Mouse (Mus musculus) stomach, embryonic 16.5 days (tissue): ENCODE data around the gene Retsat. TPM values are rescaled to one million over a fixed set of nuclear protein-coding genes. Genes with fewer than 3 reads are reported as not detected.

Source experiments
- ATAC-seq: fragments of 200-750 bp; cut with Nextera tagmentation; 2 replicates; pipeline ENCODE4 v1.8.0; 2017; ENCODE audit warnings: moderate number of reproducible peaks, moderate TSS enrichment; ENCODE audit not compliant: insufficient read depth, low FRiP score
- H3K27ac ChIP-seq: fragments of 300-500 bp; sonication (generic); 2 replicates; pipeline ENCODE4 v1.5.1; 2014; ENCODE audit warnings: low read length
- H3K27me3 ChIP-seq: fragments of 300-500 bp; sonication (generic); 2 replicates; pipeline ENCODE4 v1.6.1; 2014; ENCODE audit warnings: low read length, control low read depth, mixed read lengths; ENCODE audit not compliant: control insufficient read depth, insufficient read depth
- H3K36me3 ChIP-seq: fragments of 300-500 bp; sonication (generic); 2 replicates; pipeline ENCODE4 v1.6.1; 2014; ENCODE audit warnings: low read length; ENCODE audit not compliant: control insufficient read depth, insufficient read depth
- H3K4me1 ChIP-seq: fragments of 300-500 bp; sonication (generic); 2 replicates; pipeline ENCODE4 v1.6.1; 2014; ENCODE audit warnings: low read length, control low read depth, mixed read lengths; ENCODE audit not compliant: control insufficient read depth, insufficient read depth
- H3K4me2 ChIP-seq: fragments of 300-500 bp; sonication (generic); 2 replicates; pipeline ENCODE4 v1.6.1; 2014; ENCODE audit warnings: low read depth, low read length, mixed read lengths
- H3K4me3 ChIP-seq: fragments of 300-500 bp; sonication (generic); replicated peaks from 2 replicates; pipeline ENCODE4 v1.5.1; 2014; ENCODE audit warnings: mild to moderate bottlenecking, low read length
- H3K9ac ChIP-seq: fragments of 300-500 bp; sonication (generic); 2 replicates; pipeline ENCODE4 v1.6.1; 2014; ENCODE audit warnings: low read length
- H3K9me3 ChIP-seq: fragments of 300-500 bp; sonication (generic); replicated peaks from 2 replicates; pipeline ENCODE4 v1.6.1; 2016; ENCODE audit warnings: low read length, control low read depth; ENCODE audit not compliant: control insufficient read depth
- WGBS: fragments of 180-500 bp; shearing (Covaris S2); extraction: QIAGEN DNeasy Blood & Tissue Kit; methylation state at CpG from one replicate; pipeline ENCODE4 v1.1.7; 2014; 5-methylcytosine and 5-hydroxymethylcytosine counted together
- polyA plus RNA-seq: library from polyadenylated mRNA; unstranded; fragments of >200 nt; fragmentation: Nextera tagmentation; extraction: Ambion mirVana; gene quantifications from 2 replicates; pipeline ENCODE4 v1.2.1, GENCODE M21; 2015

The Retsat gene
- polyA plus RNA-seq, 1 experiment from 2014 or later = 29.6 TPM

DNA sequence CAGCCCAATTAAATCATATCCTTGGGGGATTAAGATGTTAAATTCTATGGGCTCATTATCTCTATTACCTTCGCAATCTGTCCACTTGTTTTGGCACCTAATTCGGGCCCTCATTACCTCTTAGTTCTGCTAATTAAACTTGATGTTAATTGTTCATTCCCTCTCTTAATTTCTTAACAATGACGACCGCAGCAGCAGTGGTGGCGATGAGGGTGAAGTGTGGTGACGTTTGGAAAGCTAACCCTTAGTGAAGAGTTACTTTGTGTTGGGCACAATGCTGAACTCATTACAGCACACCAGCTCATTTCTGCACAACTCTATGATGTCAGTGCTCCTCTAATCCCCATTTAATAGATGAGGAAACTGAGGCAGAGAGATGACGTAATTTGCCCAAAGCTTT lies 47.1 kb downstream of the Retsat start:
- no peak overlapping the region for H3K4me3 ChIP-seq
- no peak overlapping the region for H3K27ac ChIP-seq
- no peak overlapping the region for H3K4me2 ChIP-seq
- H3K27me3 ChIP-seq = no peaks in the 10 kb centered on the region
- no peak for ATAC-seq
- no peak overlapping the region for H3K9ac ChIP-seq
- H3K36me3 ChIP-seq = no peaks in the 10 kb centered on the region
- H3K9me3 ChIP-seq = no peaks in the 10 kb centered on the region
- peaks cover 15% of the 10 kb centered on the region for H3K4me1 ChIP-seq
- WGBS = 89% methylated on average over 7 of the region's 7 CpGs

DNA sequence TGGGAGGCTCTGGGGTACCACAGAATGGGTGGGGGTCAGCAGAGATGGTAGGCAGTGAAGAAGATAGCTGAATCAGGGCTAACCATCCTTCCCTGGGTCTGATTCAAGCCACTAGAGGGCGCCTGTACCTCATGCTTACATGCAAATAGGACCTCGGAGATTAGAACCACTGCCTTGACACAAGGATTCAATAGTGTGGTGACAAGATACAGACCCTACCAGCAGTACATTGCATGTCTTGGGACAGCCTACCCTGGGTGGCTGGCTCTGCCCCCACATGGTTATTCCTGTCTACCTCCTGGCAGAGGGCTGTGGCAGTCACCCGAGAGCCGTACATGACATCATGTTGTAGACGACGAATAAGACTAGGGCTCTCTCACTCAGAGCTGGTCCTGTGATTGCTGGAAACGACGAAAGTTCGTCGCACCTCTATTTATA lies 49.1 kb downstream of the Retsat start:
- Histone ChIP-seq H3K27me3 (no peaks in the 10 kb centered on the region), H3K4me3 (no peak overlapping the region), H3K9me3 (no peaks in the 10 kb centered on the region), H3K27ac (no peak overlapping the region), H3K4me2 (no peak overlapping the region), H3K36me3 (no peaks in the 10 kb centered on the region), H3K4me1 (peaks cover 23% of the 10 kb centered on the region), H3K9ac (no peak overlapping the region)
- WGBS = 46% methylated on average over 10 of the region's 10 CpGs
- ATAC-seq = 0 out of 2 replicates have a peak, but pooled peaks have one; percentile 16

DNA sequence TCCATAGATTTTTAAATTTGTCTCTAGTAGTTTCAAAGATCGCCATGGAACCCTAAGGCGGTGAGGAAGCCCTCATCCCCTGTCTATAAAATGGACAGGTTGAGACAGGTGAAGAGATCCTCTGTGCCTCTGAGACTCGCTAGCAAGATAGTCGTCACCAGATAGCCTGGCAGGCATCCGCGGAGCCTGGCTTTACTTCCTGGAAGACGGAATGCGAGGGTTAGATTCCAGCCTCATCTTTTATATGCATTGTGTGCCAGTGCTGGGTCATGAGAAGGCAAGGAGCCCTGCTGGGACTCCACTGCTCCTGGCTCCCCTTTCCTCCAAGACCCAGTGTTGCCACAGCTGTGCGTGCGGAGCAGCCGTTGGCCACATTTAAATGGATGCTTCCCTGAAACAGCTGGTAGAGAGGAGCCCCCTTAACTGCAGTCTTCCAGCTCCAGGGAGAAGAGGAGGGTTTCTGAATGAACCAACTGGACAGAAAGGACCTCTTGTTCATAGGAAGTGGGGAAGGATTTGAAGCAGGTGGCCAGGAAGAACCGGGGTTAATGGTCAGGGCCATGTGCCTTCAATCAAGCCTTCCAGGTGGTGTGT lies 49.8 kb downstream of the Retsat start:
- H3K36me3 ChIP-seq = no peaks in the 10 kb centered on the region
- 0 out of 2 replicates have a peak overlapping the region, but pooled peaks have one; percentile 15 for H3K9ac ChIP-seq
- H3K4me1 ChIP-seq = peaks cover 30% of the 10 kb centered on the region
- 56% methylated on average over 12 of the region's 12 CpGs for WGBS
- no peak overlapping the region for H3K27ac ChIP-seq
- no peak overlapping the region for H3K4me3 ChIP-seq
- no peaks in the 10 kb centered on the region for H3K9me3 ChIP-seq
- ATAC-seq = no peak
- H3K27me3 ChIP-seq = no peaks in the 10 kb centered on the region
- H3K4me2 ChIP-seq = no peak overlapping the region

DNA sequence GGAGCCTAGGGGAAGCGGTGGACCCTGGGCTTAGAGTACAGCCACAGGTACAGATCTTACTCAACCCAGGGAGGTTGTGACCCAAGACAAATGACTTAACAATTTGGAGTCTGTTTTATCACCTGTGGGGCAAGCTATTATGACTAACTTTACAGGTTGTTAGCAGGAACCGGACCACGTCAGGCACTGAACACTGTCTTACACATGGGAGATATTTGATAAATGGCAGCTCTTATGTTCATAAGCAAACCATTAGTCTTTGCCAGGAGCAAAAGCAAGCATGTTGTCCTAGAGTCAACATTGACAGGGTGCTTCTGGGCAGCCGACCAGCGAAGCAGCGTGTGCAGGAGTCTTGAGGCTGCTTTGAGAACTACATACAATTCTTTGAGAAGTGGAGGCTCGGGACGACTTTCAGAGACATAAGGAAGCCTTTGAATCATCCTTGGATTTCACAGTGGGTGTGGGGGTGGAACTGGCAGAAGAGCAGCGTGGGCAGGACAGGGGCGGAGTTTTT lies 52.1 kb downstream of the Retsat start:
- no peaks in the 10 kb centered on the region for H3K36me3 ChIP-seq
- WGBS = 35% methylated on average over 10 of the region's 10 CpGs
- ATAC-seq = peak; percentile 81

DNA sequence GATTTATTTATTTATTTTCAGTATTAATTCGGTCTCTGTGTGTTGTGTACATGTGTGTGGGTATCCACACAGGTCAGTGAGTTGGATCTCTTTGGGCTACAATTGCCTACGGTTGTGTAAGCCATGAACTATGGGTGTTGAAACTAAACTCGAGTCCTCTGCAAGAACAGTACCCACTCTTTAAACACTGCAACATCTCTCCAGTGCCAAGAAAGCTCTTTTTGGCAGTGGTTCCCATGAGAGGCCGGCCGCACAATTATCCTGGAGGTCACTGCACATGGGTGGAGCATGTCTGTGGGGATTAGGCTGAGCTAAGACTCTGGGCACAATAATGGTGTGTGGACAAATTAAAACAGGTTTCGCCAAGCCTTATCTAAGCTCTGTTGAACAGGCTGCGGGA lies 55.1 kb downstream of the Retsat start:
- H3K36me3 ChIP-seq = no peaks in the 10 kb centered on the region
- H3K9ac ChIP-seq = no peak overlapping the region
- H3K4me3 ChIP-seq = no peak overlapping the region
- H3K4me1 ChIP-seq = peaks cover 54% of the 10 kb centered on the region
- peak overlapping the region; percentile 54 for H3K27ac ChIP-seq
- H3K27me3 ChIP-seq = no peaks in the 10 kb centered on the region
- no peaks in the 10 kb centered on the region for H3K9me3 ChIP-seq
- ATAC-seq = 0 out of 2 replicates have a peak, but pooled peaks have one; percentile 6
- WGBS = 42% methylated on average over 7 of the region's 7 CpGs
- H3K4me2 ChIP-seq = no peak overlapping the region

More for the DNA sequence above, 52.1 kb downstream of the Retsat start:
- Histone ChIP-seq H3K4me2 (0 out of 2 replicates have a peak overlapping the region, but pooled peaks have one; percentile 1), H3K27ac (peak overlapping the region; percentile 81), H3K9me3 (no peaks in the 10 kb centered on the region), H3K4me1 (peaks cover 53% of the 10 kb centered on the region), H3K9ac (0 out of 2 replicates have a peak overlapping the region, but pooled peaks have one; percentile 5), H3K27me3 (no peaks in the 10 kb centered on the region), H3K4me3 (no peak overlapping the region)

DNA sequence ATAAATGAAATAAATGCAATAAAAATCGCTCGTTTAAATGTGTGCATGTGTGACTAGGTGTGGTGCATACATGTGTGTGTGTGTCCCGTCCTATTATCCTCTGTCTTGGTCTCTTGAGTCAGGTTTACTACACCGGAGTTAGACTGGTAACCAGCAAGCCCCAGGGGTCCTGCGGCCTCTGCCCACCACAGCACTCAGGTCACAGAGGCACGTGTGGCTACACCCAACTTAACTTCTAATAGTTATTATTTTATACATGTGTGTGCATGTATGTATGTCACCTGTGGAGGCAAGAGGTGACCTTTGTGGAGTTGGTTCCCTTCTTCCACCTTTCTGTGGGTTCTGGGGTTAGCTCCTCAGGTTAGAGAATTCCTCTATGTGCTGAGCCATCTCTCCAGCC lies 56.1 kb downstream of the Retsat start:
- Histone ChIP-seq H3K4me2 (no peak overlapping the region), H3K27me3 (no peaks in the 10 kb centered on the region), H3K36me3 (no peaks in the 10 kb centered on the region), H3K27ac (peak overlapping the region; percentile 80), H3K9ac (no peak overlapping the region), H3K4me3 (no peak overlapping the region), H3K9me3 (no peaks in the 10 kb centered on the region), H3K4me1 (peaks cover 57% of the 10 kb centered on the region)
- 91% methylated on average over 6 of the region's 6 CpGs for WGBS
- ATAC-seq = no peak

DNA sequence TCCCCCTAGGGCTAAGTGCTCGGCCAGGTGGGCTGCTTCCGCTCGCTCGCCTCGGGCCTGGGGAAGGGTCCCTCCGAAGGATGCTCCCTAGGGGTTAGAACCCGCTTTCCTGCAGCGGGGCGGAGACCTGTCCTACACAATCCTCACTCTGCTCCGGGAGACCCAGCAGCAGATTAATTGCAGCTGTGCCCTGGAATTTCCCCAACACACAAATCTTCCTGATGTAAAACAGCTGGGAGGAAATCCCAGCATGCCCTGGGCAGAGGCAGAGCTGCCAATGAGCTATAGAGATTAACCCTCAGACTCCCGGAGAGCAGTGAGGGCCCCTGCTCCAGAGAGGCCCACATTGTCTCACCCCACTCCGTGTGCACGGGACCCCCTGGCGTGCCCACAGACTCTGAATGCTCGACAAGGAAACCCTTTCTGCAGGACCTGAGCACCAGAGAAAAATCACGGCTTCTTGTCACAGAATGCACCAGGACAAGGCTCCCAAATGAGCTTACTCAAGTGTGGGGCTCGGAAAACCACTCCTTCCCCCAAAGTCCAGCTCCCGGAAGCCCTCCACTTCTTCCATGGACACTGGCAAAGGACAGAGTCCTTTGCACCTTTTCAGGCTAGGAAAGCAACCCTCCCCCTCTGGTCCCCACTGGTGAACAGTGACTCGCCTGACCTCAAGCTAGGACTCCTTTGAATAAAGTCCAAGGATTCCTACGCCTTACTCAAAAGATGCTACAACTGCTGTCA lies 57.2 kb downstream of the Retsat start:
- Histone ChIP-seq H3K9me3 (no peaks in the 10 kb centered on the region), H3K27me3 (no peaks in the 10 kb centered on the region), H3K4me1 (peaks cover 61% of the 10 kb centered on the region), H3K36me3 (no peaks in the 10 kb centered on the region), H3K4me3 (peak overlapping the region; percentile 22), H3K9ac (peak overlapping the region; percentile 55), H3K4me2 (peak overlapping the region; percentile 45), H3K27ac (peak overlapping the region; percentile 80)
- 22% methylated on average over 20 of the region's 20 CpGs for WGBS
- peak; percentile 73 for ATAC-seq

DNA sequence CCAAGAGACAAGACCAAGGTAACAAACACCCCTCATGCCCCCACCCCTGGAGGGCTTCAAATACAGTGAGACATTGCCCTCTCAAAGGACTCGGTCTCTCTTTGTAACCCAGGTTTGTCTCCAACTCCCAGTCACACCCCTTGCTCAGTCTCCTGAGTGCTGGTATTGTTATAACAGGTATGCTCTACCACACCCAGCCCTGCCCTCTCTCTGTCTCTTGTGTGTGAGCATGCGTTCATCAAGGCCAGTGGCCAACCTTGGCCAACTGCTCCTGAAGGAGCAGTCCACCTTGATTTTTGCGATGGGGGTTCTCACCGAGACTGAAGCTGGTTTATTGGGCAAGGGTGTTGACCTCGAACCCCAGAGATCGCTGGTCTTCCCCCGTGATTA lies 57.8 kb downstream of the Retsat start:
- Histone ChIP-seq H3K27ac (peak overlapping the region; percentile 80), H3K9ac (peak overlapping the region; percentile 55), H3K9me3 (no peaks in the 10 kb centered on the region), H3K4me3 (peak overlapping the region; percentile 22; the same call in 1 of the 2 replicates), H3K4me2 (peak overlapping the region; percentile 45), H3K4me1 (peaks cover 61% of the 10 kb centered on the region), H3K36me3 (no peaks in the 10 kb centered on the region), H3K27me3 (no peaks in the 10 kb centered on the region)
- ATAC-seq = peak; percentile 36; the same call in 1 of the 2 replicates
- 67% methylated on average over 7 of the region's 7 CpGs for WGBS

DNA sequence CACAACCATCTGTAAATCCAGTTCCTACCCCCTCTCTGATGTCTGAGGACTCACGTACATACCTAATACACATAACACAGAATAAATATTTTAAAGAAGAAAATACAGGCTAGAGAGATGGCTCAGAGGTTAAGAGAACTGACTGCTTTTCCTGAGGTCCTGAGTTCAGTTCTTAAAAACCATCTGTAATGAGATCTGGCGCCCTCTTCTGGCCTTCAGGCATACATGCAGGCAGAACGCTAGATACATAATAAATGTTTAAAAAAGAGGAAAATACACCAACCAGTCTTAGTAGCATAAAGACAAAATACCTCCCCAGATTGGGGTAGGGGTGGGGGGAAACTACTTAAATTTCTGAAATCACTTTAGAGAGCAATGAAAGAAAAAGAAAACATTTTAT lies 59.7 kb downstream of the Retsat start:
- WGBS = 63% methylated on average over 3 of the region's 3 CpGs
- no peak for ATAC-seq
- Histone ChIP-seq H3K9me3 (no peaks in the 10 kb centered on the region), H3K27ac (no peak overlapping the region), H3K4me1 (peaks cover 69% of the 10 kb centered on the region), H3K27me3 (no peaks in the 10 kb centered on the region), H3K36me3 (no peaks in the 10 kb centered on the region), H3K9ac (no peak overlapping the region), H3K4me3 (no peak overlapping the region), H3K4me2 (no peak overlapping the region)
